Mouse (Mus musculus): ENCODE data around the gene P2ry2. TPM values are rescaled to one million over a fixed set of nuclear protein-coding genes. Genes with fewer than 3 reads are reported as not detected.

P2ry2 gene
- polyA plus RNA-seq, 1 experiment = not detected

- no peak overlapping the region for H3K27ac ChIP-seq (ENCODE audit: insufficient read depth, low read depth, low read length)
- WGBS = 65% methylated on average over 21 of the region's 21 CpGs
- H3K4me3 ChIP-seq (ENCODE audit: insufficient read depth, low read depth, low read length) = no peak overlapping the region
- peaks cover 3% of the 10 kb centered on the region for H3K4me1 ChIP-seq (ENCODE audit: control insufficient read depth, insufficient read depth, low read length)
- TF ChIP-seq CTCF (IDR thresholded peaks at IDR 0.05; ENCODE audit: insufficient read depth, low read depth, low read length) = no peak
These were observed 27.9 kb downstream of the P2ry2 start for GRCm38 (mm10) chr7:100984452-100985395.

DNA sequence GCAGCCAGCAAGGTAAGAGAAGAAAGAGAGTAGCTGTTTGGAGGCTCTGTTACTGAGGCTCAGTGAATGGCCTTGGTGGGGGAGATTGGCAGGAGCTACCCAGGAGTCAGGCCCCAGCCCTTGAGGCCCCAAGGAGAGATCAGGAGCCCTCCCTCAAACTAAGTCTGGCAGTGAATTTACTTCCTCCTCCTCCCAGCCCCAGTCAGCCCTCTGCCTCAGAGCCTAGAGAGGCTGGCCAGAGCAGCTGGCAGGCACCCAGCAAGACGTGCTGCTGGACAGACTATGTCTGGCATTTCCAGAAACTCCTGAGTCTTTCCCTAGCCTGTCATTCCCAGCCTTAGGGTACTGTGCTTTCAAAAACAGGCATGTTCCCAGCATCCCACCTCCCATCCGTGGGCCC is 33.5 kb downstream of the P2ry2 start:
- Histone ChIP-seq H3K4me1 (ENCODE audit: control insufficient read depth, insufficient read depth, low read length) (peaks cover 5% of the 10 kb centered on the region), H3K4me3 (ENCODE audit: insufficient read depth, low read depth, low read length) (no peak overlapping the region), H3K27ac (ENCODE audit: insufficient read depth, low read depth, low read length) (no peak overlapping the region)
- 47% methylated on average over 2 of the region's 2 CpGs for WGBS
- no peak for TF ChIP-seq CTCF (IDR thresholded peaks at IDR 0.05; ENCODE audit: insufficient read depth, low read depth, low read length)

DNA sequence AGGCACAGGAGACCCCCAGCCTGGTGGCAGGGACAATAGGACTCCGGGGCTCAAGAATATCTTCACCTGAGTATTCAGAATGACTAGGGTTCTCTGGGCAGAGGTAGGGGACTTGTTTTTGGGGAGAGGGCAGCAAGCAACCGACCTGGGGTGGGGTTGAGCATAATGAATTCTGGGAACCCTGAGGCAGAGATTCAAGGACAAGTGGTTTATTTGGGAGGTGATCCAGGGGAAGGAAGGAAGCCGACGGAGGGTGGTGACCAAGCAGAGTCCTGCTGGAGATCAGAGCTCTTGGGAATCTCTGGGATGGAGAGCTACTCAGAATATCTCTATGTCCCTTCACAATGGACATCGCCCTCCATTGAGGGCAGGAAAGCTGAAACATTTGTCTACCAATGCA is 34.5 kb downstream of the P2ry2 start:
- 90% methylated on average over 5 of the region's 5 CpGs for whole genome bisulfite sequencing
- TF ChIP-seq POLR2A (IDR thresholded peaks at IDR 0.05; ENCODE audit: insufficient read depth, low read depth, low read length) = no peak
- TF ChIP-seq CTCF (IDR thresholded peaks at IDR 0.05; ENCODE audit: insufficient read depth, low read depth, low read length) = no peak
- Histone ChIP-seq H3K4me3 (ENCODE audit: insufficient read depth, low read depth, low read length) (no peak overlapping the region), H3K4me1 (ENCODE audit: control insufficient read depth, insufficient read depth, low read length) (peaks cover 8% of the 10 kb centered on the region), H3K27ac (ENCODE audit: insufficient read depth, low read depth, low read length) (no peak overlapping the region)

- Histone ChIP-seq H3K4me1 (ENCODE audit: control insufficient read depth, insufficient read depth, low read length) (peaks cover 8% of the 10 kb centered on the region), H3K27ac (ENCODE audit: insufficient read depth, low read depth, low read length) (no peak within 1 kb of the TSS), H3K4me3 (ENCODE audit: insufficient read depth, low read depth, low read length) (no peak within 1 kb of the TSS)
- WGBS = 7% methylated on average over 36 of the region's 36 CpGs
- TF ChIP-seq POLR2A (IDR thresholded peaks at IDR 0.05; ENCODE audit: insufficient read depth, low read depth, low read length) (no peak), CTCF (IDR thresholded peaks at IDR 0.05; ENCODE audit: insufficient read depth, low read depth, low read length) (no peak)
These were observed 38.3 kb downstream of the P2ry2 start, which contains the start of gene P2ry6 for GRCm38 (mm10) chr7:100974135-100974903. Gene P2ry6 (minus strand): TSS chr7:100974649.

DNA sequence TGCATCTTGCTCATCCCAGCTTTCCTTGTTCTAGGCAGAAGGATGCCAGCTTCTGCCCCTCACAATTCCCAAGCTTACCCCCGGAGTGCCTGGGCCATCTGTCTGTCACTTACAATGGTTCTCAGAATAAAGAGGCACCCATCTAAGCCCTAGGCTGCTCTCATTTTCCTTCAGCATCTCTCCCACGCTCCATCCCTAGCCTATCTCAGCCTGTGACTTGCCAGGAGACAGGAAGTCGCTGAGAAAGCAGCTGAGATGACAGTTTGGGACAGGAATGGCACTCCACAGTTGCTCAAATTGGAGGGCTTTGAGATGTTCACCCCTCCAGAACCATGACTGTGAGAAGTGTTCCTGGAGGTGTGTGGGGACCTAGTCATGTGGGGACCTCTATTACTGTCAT is 39.8 kb downstream of the P2ry2 start:
- H3K27ac ChIP-seq (ENCODE audit: insufficient read depth, low read depth, low read length) = no peak overlapping the region
- H3K4me3 ChIP-seq (ENCODE audit: insufficient read depth, low read depth, low read length) = no peak overlapping the region
- TF ChIP-seq POLR2A (IDR thresholded peaks at IDR 0.05; ENCODE audit: insufficient read depth, low read depth, low read length) = no peak
- no peak for TF ChIP-seq CTCF (IDR thresholded peaks at IDR 0.05; ENCODE audit: insufficient read depth, low read depth, low read length)
- WGBS = 69% methylated on average over 3 of the region's 3 CpGs
- H3K4me1 ChIP-seq (ENCODE audit: control insufficient read depth, insufficient read depth, low read length) = peaks cover 8% of the 10 kb centered on the region

GRCm38 (mm10) chr7:100968874-100969659 is 43.6 kb downstream of the P2ry2 start:
- TF ChIP-seq CTCF (IDR thresholded peaks at IDR 0.05; ENCODE audit: insufficient read depth, low read depth, low read length) (no peak), POLR2A (IDR thresholded peaks at IDR 0.05; ENCODE audit: insufficient read depth, low read depth, low read length) (no peak)
- Histone ChIP-seq H3K4me3 (ENCODE audit: insufficient read depth, low read depth, low read length) (no peak overlapping the region), H3K27ac (ENCODE audit: insufficient read depth, low read depth, low read length) (no peak overlapping the region), H3K4me1 (ENCODE audit: control insufficient read depth, insufficient read depth, low read length) (peaks cover 2% of the 10 kb centered on the region; the same call in 1 of the 2 replicates)
- WGBS = 87% methylated on average over 10 of the region's 10 CpGs

GRCm38 (mm10) chr7:100968376-100968775 is 44.3 kb downstream of the P2ry2 start:
- Histone ChIP-seq H3K4me1 (ENCODE audit: control insufficient read depth, insufficient read depth, low read length) (no peaks in the 10 kb centered on the region), H3K4me3 (ENCODE audit: insufficient read depth, low read depth, low read length) (no peak overlapping the region), H3K27ac (ENCODE audit: insufficient read depth, low read depth, low read length) (no peak overlapping the region)
- 91% methylated on average over 6 of the region's 6 CpGs for WGBS
- TF ChIP-seq CTCF (IDR thresholded peaks at IDR 0.05; ENCODE audit: insufficient read depth, low read depth, low read length) = no peak
- TF ChIP-seq POLR2A (IDR thresholded peaks at IDR 0.05; ENCODE audit: insufficient read depth, low read depth, low read length) = no peak

DNA sequence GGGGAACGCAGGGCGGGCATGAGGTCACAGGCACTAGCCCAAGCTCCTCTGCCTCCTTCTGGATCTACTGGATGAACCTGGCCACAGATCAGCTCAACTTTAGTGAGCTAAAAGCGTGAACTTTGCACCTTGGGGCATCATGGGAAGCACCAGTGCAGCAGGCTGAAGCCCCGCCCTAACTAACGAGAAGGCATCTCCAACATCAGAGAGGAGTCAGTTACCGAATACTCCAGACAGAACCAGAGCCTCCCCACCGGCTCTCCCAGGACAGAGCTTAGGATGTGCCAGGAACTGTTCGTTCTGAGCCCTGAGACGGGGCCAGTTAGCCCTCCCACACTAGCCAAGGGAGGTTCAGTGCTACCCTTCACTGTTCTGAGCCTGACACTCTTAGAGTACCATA is 44.8 kb downstream of the P2ry2 start:
- WGBS = 90% methylated on average over 9 of the region's 9 CpGs
- no peak overlapping the region for H3K4me3 ChIP-seq (ENCODE audit: insufficient read depth, low read depth, low read length)
- no peak for TF ChIP-seq POLR2A (IDR thresholded peaks at IDR 0.05; ENCODE audit: insufficient read depth, low read depth, low read length)
- no peak for TF ChIP-seq CTCF (IDR thresholded peaks at IDR 0.05; ENCODE audit: insufficient read depth, low read depth, low read length)
- no peak overlapping the region for H3K27ac ChIP-seq (ENCODE audit: insufficient read depth, low read depth, low read length)
- no peaks in the 10 kb centered on the region for H3K4me1 ChIP-seq (ENCODE audit: control insufficient read depth, insufficient read depth, low read length)

Data from olfactory bulb, adult 2 months (tissue).